Mouse (Mus musculus) lung, adult 18-20 months (tissue): Measurements from ENCODE around the gene Ap1b1.

Experiments used
- DNase-seq, 2 experiments: peaks; one replicate each; pipeline ENCODE4 v3.0.0; 2022; ENCODE audit warnings: mixed read lengths in 2 of 2

Ap1b1 gene

GRCm38 (mm10) chr11:4984799-4985198 lies 1.8 kb upstream of the Ap1b1 start:
- no peak for DNase-seq

DNA sequence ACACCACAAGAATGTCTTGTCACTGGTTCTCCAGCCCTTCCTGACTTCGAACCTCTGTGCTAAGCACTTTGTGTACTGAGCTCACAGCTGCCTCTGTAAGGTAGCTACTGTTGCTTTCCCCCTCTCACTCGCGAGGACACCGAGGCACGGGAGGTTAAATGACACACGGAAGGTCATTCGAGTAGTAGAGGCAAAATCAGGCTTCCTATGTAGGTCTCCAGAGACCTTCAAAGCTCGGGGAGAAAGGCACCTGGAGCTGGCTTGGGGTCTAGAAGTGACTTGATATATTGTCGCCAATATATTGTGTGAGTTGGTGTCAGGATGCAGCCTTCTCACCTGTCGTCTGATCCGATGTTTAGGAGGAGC lies 846 bp downstream of the Ap1b1 start:
- no peak for DNase-seq

GRCm38 (mm10) chr11:4989187-4989586 lies 2.6 kb downstream of the Ap1b1 start:
- peak in 1 of 2 experiments; percentile 15 for DNase-seq

- DNase-seq, result no peak
Measured at GRCm38 (mm10) chr11:4992471-4992870, 5.8 kb downstream of the Ap1b1 start.

DNA sequence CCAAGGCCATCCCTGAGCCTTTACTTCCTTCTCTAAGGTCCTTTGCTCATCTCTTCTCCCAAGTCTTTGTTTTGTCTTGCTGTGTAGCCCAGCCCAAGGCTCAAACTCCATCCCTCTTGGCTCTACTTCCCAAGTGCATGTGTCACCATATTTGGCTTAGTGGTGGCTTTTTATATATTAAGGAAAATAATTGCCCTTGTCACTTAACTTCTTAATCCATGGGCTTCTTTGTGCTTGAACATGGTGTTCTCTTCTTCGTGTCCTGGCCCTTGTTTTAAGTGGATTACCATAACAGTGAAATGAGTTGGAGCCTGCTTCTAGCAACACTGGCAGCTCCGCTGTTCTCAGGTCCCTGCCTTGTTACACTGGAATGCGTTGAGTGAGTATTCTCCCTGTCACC lies 9.1 kb downstream of the Ap1b1 start:
- no peak for DNase-seq

DNA sequence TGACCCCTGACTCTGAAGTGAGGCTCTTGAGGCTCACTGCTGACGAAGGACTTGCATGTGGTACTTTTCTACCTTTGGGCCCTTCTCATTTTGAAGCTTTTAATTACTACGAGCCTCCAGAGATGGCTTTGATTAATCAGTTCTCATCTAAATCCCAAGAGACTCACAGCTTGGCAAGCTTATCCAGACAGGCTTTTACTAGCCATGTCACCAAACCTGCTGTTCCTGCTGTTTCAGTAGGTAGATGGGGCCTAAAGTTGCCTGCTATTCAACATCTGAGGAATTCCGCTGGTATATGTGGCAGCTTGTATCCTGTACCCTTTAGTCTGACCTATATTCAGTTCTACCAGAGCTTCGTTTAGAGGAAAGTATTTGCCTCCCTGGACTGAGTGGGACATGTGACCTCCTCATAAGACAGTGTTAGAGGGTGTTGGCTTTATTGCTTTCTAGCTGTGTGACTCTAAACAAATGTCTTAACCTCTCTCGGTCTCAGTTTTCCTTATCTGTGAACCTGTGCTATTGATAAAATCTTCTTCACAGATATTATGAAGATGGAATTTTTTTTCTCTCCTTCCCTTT lies 10.1 kb downstream of the Ap1b1 start:
- DNase-seq, result no peak

DNA sequence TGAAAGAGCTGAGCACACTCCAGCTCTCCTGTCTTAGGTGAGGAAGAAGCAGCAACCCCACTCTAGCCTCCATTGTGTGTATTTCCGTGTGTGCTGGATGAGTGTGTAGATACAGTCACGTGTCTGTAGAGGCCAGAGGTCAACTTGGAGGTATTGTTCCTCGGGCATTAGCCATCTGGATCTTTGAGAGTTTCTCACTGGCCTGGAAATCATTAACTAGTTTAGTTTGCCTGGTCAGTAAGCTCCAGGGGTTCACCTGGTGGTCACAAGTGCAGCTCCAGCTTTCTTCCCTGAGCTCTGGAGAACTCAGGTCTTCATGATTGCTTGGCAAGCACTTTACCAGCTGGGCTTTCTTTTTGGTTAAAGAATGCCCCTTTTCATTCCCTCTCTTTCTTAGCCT lies 11.7 kb downstream of the Ap1b1 start:
- DNase-seq, result peak; percentile 26 to 54

GRCm38 (mm10) chr11:4998762-4999161 lies 12.1 kb downstream of the Ap1b1 start:
- no peak for DNase-seq

DNA sequence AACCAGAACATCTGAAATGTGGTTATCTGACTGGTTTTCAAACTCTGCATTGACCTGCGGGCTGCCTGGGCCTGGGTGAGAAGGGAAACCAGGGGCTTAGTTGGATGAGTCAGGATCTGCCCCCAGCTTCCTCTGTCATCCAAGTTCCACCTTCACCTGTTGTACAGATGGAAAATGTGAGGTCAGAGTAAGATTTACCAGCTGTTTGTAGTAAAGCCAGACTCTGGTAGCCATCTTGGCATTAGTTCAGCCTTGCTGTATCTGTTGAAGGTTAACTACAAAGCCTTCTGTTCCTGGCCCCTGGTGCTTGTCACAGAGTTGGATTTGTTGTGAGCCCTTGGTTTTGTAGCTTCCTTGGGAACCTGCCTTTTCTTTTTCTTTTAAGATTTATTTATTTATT lies 13.6 kb downstream of the Ap1b1 start:
- no peak for DNase-seq

- DNase-seq, result no peak
Measured at GRCm38 (mm10) chr11:5002826-5003225, 16.2 kb downstream of the Ap1b1 start.

DNA sequence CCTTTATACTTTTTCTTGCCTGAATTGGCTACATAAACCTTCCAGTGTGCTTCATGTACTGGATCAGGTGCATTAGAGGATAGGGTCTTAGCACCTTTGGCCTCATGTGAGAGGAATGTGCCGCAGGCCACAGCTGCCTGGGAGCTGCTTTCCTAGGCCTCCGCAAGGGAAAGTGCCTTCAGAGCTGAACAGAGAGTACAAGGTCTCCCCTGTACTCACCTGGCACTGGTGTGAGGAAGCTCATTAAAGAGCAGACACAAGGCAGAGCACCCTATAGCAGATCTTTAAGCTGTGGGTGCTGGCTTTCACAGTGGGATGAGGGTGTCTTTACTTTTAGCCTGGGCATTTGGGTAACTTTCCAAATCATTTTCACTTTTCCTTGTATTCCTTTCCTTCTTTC lies 18.9 kb downstream of the Ap1b1 start:
- no peak for DNase-seq

- DNase-seq, result peak in 1 of 2 experiments; percentile 37
Measured at GRCm38 (mm10) chr11:5007186-5007585, 20.6 kb downstream of the Ap1b1 start.

- no peak for DNase-seq
Measured at GRCm38 (mm10) chr11:5008867-5009266, 22.2 kb downstream of the Ap1b1 start.

GRCm38 (mm10) chr11:5009354-5010074 lies 22.9 kb downstream of the Ap1b1 start:
- DNase-seq, result no peak

DNA sequence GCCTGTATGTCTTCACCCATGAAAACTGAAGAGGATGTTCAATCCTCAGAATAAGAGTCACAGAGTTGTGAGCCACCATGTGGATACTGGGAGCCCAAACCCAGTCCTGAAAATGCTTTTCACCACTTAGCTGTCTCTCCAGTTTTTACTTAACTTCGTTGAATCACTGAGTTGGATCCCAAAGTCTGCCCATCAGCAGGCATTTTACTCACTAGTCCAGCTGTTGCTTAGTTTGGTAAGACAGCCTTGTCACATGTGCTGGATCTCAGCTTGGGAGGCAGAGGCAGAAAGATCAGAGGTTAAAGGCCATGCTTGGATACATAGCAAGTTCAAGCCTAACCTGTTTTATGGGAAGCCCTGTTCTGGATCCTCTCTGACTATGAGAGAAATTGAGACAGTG lies 23.6 kb downstream of the Ap1b1 start:
- no peak for DNase-seq

- no peak for DNase-seq
Measured at GRCm38 (mm10) chr11:5011480-5011879, 24.9 kb downstream of the Ap1b1 start.

- DNase-seq, result no peak
Measured at GRCm38 (mm10) chr11:5012213-5012715, 25.6 kb downstream of the Ap1b1 start.

- DNase-seq, result peak; percentile 71 to 79
Measured at GRCm38 (mm10) chr11:5015720-5016119, 29.1 kb downstream of the Ap1b1 start.

- no peak for DNase-seq
Measured at GRCm38 (mm10) chr11:5016286-5016685, 29.7 kb downstream of the Ap1b1 start.

- DNase-seq, result no peak
Measured at GRCm38 (mm10) chr11:5017506-5017905, 30.9 kb downstream of the Ap1b1 start.

GRCm38 (mm10) chr11:5025108-5025507 lies 38.5 kb downstream of the Ap1b1 start:
- no peak for DNase-seq

DNA sequence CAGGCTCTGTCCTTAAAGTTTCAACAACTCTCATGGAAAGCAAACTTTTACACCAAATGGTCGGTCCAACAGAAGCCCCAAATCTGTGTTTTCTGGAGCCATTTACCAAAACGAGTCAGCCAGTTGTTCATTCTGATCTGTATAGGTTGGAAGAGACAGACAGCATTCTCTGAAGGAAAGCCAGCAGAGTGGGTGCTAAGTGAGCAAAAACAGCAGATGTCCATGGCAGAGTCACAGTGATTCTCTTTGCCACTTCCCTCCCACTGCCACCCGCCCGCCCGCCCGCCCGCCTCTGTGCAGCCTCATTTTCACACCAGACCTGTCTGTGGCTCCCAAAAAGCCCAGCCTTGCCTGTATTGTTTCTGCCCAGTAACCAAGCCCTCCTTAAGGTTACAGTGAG lies 41.6 kb downstream of the Ap1b1 start:
- no peak for DNase-seq

GRCm38 (mm10) chr11:5032706-5033105 lies 46.1 kb downstream of the Ap1b1 start:
- no peak for DNase-seq

DNA sequence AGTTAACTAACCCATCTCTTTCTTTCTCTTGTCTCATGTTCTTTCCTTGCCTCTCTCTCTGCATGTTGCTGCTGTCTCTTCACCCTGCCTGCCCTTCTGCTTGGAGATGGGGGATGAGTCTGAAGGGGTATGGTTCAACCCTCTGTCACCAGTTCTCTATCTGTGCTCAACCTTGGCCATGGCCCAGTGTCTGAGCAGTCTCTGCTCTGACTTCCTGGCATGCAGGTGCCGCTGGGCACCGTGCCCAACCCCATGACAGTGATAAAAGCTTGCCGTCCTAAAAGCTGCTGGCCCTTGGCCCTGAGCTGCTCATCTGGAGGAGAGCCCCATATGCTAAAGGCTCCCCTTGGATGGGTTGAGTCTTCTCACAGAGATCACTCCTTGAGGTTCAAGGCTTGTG lies 46.5 kb downstream of the Ap1b1 start:
- no peak for DNase-seq

DNA sequence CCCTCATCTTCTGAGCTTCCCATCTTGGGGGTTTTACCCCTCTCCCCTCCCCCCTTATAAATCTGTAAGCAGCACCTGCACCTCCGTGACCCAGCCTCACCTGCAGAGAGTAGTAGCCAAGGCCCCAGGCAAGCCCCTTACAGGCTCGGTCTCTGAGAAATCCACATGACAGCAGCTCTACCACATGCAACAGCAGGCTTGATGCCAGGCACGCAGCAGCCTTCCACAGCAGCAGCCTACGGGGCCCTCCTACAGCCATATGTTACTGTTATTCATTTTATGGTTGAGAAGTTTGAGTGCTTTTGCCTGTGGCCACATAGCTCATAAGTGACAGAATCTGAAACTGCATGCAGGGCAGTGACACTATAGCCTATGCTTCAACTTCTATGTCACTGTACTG lies 48.8 kb downstream of the Ap1b1 start:
- no peak for DNase-seq
